Mouse (Mus musculus): ENCODE data around the gene Gm21958. TPM values are rescaled to one million over a fixed set of nuclear protein-coding genes. Genes with fewer than 3 reads are reported as not detected.
"Not testable (repeated sequence)": the region's sequence is repeated elsewhere in the genome, so short reads cannot be mapped to it uniquely, and the experiment has no call there.

Gene Gm21958
- polyA plus RNA-seq, 1 experiment from 2014 or later = 3.5 TPM

DNA sequence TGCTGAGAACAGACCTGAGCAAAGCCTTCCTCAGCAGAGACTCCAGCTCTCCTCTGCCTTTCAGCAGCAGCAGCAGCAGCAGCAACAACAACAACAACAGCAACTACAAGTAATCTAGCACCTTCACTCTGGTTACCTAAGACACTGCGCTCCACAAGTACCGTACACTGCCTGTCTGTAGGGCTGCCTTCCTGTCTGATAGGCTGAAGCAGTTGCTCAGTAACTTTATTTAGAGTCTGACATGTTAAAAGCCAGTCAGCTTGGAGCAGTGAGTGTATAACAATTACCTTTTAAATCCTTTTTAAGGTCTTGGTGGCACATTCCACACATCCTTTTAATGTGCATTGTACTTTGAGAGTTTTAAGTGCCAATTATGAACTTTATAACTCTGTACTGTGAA is 13.4 kb upstream of the Gm21958 start:
- no peak overlapping the region for H3K9ac ChIP-seq (replicated peaks; ENCODE audit: low read depth, low read length)
- no peaks in the 10 kb centered on the region for H3K27me3 ChIP-seq (ENCODE audit: control insufficient read depth, insufficient read depth, low read length)
- WGBS = 93% methylated on average over 2 of the region's 2 CpGs
- no peak for ATAC-seq (ENCODE audit: low read depth)
- H3K4me3 ChIP-seq (ENCODE audit: low read depth, low read length) = no peak overlapping the region
- H3K36me3 ChIP-seq (ENCODE audit: control insufficient read depth, insufficient read depth, low read length) = peaks cover 38% of the 10 kb centered on the region
- no peaks in the 10 kb centered on the region for H3K4me1 ChIP-seq (ENCODE audit: control insufficient read depth, insufficient read depth, low read length)
- no peak overlapping the region for H3K4me2 ChIP-seq (ENCODE audit: low read depth, low read length)
- no peak overlapping the region for H3K27ac ChIP-seq (ENCODE audit: low read depth, low read length)
- H3K9me3 ChIP-seq (ENCODE audit: control insufficient read depth, low read length) = no peaks in the 10 kb centered on the region

DNA sequence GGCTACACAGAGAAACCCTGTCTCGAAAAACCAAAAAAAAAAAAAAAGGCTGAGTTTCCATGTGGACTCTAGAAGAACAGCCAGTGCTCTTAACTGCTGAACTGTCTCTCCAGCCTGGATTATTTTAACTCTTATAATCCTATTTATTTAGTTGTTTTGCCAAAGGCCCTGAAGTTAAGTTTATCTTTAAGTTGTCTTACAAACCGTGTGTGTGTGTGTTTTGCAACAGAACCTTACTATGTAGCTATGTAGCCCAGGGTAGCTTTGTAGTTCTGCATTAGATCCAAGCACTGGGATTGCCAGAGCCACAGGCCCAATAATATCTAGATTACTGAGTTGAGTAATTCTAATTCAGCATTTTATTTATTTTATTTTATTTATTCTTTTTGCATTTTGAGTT is 11.2 kb upstream of the Gm21958 start:
- no peak overlapping the region for H3K27ac ChIP-seq (ENCODE audit: low read depth, low read length)
- H3K27me3 ChIP-seq (ENCODE audit: control insufficient read depth, insufficient read depth, low read length) = no peaks in the 10 kb centered on the region
- H3K4me1 ChIP-seq (ENCODE audit: control insufficient read depth, insufficient read depth, low read length) = no peaks in the 10 kb centered on the region
- WGBS = 85% methylated on average over 2 of the region's 2 CpGs
- H3K9me3 ChIP-seq (ENCODE audit: control insufficient read depth, low read length) = no peaks in the 10 kb centered on the region
- no peak overlapping the region for H3K4me2 ChIP-seq (ENCODE audit: low read depth, low read length)
- no peak overlapping the region for H3K4me3 ChIP-seq (ENCODE audit: low read depth, low read length)
- peaks cover 45% of the 10 kb centered on the region for H3K36me3 ChIP-seq (ENCODE audit: control insufficient read depth, insufficient read depth, low read length)
- no peak for ATAC-seq (ENCODE audit: low read depth)
- no peak overlapping the region for H3K9ac ChIP-seq (replicated peaks; ENCODE audit: low read depth, low read length)

DNA sequence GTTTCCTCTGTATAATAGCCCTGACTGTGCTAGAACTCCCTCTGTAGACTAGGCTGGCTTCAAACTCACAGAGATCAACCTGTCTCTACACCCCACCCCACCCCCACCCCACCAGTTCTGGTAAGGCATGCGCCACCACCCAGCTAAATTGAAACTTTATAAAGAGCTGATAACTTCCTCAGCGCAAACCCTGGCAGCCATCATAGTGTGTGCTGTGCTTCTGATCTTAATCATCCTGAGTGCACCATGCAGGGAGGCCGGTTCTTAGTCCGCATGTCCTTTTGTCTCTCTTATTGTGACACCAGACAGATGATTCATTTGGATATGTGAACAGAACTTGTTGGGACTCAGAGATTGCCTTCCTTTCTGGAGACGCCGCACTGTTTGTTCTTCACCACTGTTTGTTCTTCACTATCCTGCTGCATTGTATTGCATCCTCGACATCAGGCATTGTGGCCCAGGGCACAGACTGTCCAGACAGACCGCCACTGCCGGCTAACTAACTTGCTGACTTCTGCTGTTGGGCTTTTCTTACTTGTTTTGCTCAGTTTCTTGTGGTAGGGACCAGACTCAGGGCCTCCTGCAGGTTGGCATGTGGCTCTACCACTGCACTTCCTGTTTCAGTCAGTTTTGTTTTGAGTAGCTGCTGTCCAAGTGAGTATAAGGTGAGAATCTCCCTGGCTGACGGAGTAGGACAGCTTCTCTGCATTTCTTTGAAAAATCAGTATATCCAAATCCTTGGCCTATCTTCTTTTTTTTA is 9.8 kb upstream of the Gm21958 start:
- ATAC-seq (ENCODE audit: low read depth) = no peak
- Histone ChIP-seq H3K36me3 (ENCODE audit: control insufficient read depth, insufficient read depth, low read length) (peaks cover 34% of the 10 kb centered on the region), H3K9ac (replicated peaks; ENCODE audit: low read depth, low read length) (no peak overlapping the region), H3K27ac (ENCODE audit: low read depth, low read length) (no peak overlapping the region), H3K4me2 (ENCODE audit: low read depth, low read length) (no peak overlapping the region), H3K4me3 (ENCODE audit: low read depth, low read length) (no peak overlapping the region), H3K4me1 (ENCODE audit: control insufficient read depth, insufficient read depth, low read length) (no peaks in the 10 kb centered on the region), H3K9me3 (ENCODE audit: control insufficient read depth, low read length) (no peaks in the 10 kb centered on the region), H3K27me3 (ENCODE audit: control insufficient read depth, insufficient read depth, low read length) (no peaks in the 10 kb centered on the region)
- 83% methylated on average over 10 of the region's 10 CpGs for WGBS

DNA sequence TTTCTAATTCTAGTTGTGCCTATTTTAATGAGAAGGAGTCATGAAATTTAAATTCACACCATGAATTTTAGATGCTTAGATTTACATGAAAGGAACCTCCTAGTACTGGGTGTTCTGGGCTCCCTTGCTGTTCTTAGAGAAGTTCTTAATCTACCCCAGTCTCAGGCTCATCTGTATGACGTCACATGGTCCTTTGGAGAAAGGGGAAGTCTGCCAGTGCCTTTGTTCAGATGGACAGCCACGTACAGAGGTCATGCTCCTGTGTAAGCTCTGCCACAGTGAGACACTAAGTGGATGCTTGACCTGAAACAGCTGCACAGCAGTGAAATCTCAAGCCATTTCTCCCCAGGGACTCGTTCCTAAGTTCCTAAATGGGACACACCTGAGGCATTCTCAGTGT is 4.8 kb upstream of the Gm21958 start:
- Histone ChIP-seq H3K4me2 (ENCODE audit: low read depth, low read length) (no peak overlapping the region), H3K9ac (replicated peaks; ENCODE audit: low read depth, low read length) (no peak overlapping the region), H3K4me3 (ENCODE audit: low read depth, low read length) (no peak overlapping the region), H3K9me3 (ENCODE audit: control insufficient read depth, low read length) (no peaks in the 10 kb centered on the region), H3K4me1 (ENCODE audit: control insufficient read depth, insufficient read depth, low read length) (no peaks in the 10 kb centered on the region), H3K36me3 (ENCODE audit: control insufficient read depth, insufficient read depth, low read length) (peaks cover 46% of the 10 kb centered on the region), H3K27me3 (ENCODE audit: control insufficient read depth, insufficient read depth, low read length) (no peaks in the 10 kb centered on the region), H3K27ac (ENCODE audit: low read depth, low read length) (no peak overlapping the region)
- 66% methylated on average over 3 of the region's 3 CpGs for WGBS
- no peak for ATAC-seq (ENCODE audit: low read depth)

DNA sequence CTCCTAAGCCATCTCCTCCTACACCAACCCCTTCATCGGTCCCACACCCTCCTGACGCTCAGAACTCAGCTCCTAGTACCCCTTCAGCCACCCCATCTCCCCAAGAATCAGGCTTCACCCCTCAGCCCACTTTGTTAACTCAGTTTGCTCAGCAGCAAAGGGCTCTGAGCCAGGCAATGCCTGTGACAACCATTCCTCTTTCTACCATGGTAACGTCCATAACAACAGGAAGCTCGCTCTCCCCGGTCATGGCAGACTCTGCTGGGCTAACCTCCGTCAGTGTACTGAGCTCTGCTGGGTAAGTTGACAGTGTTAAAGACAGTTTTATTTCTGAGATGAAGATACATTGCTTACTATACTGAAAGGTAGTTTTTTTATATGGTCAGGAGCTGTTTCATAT is 3.2 kb upstream of the Gm21958 start:
- Histone ChIP-seq H3K27me3 (ENCODE audit: control insufficient read depth, insufficient read depth, low read length) (no peaks in the 10 kb centered on the region), H3K9me3 (ENCODE audit: control insufficient read depth, low read length) (no peaks in the 10 kb centered on the region), H3K4me3 (ENCODE audit: low read depth, low read length) (no peak overlapping the region), H3K9ac (replicated peaks; ENCODE audit: low read depth, low read length) (no peak overlapping the region), H3K4me1 (ENCODE audit: control insufficient read depth, insufficient read depth, low read length) (no peaks in the 10 kb centered on the region), H3K27ac (ENCODE audit: low read depth, low read length) (no peak overlapping the region), H3K36me3 (ENCODE audit: control insufficient read depth, insufficient read depth, low read length) (peaks cover 46% of the 10 kb centered on the region), H3K4me2 (ENCODE audit: low read depth, low read length) (no peak overlapping the region)
- ATAC-seq (ENCODE audit: low read depth) = no peak; the same call in 1 of the 2 replicates
- WGBS = 71% methylated on average over 6 of the region's 6 CpGs

DNA sequence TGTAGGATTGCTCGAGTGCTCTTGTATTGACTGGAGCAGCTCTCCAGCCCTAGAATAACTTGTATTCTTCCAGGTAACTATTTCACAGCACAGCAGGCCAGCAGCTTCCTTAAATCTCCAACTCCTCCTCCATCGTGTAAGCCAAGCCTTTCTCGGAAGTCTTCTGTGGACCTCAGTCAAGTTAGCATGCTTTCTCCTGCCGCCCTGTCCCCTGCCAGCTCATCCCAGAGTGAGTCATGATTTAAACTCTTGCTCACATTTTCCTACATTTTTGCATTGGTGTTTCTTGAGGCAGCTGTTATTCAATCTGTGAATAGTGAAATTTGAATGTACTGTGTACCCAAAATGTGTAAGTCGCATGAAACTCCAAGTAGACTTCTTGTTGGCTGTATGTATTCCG is 1.3 kb upstream of the Gm21958 start:
- Histone ChIP-seq H3K4me3 (ENCODE audit: low read depth, low read length) (no peak overlapping the region), H3K4me2 (ENCODE audit: low read depth, low read length) (no peak overlapping the region), H3K9ac (replicated peaks; ENCODE audit: low read depth, low read length) (no peak overlapping the region), H3K4me1 (ENCODE audit: control insufficient read depth, insufficient read depth, low read length) (no peaks in the 10 kb centered on the region), H3K27me3 (ENCODE audit: control insufficient read depth, insufficient read depth, low read length) (no peaks in the 10 kb centered on the region), H3K36me3 (ENCODE audit: control insufficient read depth, insufficient read depth, low read length) (peaks cover 43% of the 10 kb centered on the region), H3K9me3 (ENCODE audit: control insufficient read depth, low read length) (no peaks in the 10 kb centered on the region), H3K27ac (ENCODE audit: low read depth, low read length) (no peak overlapping the region)
- no peak for ATAC-seq (ENCODE audit: low read depth)
- 94% methylated on average over 6 of the region's 6 CpGs for WGBS

DNA sequence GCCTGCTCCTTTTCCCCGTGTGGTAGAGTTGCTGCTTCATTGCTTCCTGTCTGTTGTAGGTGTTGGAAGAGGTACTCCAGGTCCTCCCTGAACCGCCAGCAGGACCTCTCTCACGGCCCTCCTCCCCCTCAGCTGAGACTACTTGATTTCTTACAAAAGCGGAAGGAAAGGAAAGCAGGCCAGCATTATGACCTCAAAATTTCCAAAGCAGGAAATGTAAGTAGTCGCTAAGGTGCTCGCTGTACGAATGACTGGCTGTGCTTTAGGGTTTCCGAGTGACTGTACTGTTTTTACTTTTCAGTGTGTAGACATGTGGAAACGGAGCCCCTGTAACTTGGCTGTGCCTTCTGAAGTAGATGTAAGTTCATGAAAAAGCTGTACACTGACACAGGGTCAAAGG is 5.2 kb downstream of the Gm21958 start:
- Histone ChIP-seq H3K9ac (replicated peaks; ENCODE audit: low read depth, low read length) (no peak overlapping the region), H3K4me3 (ENCODE audit: low read depth, low read length) (no peak overlapping the region), H3K27me3 (ENCODE audit: control insufficient read depth, insufficient read depth, low read length) (no peaks in the 10 kb centered on the region), H3K4me1 (ENCODE audit: control insufficient read depth, insufficient read depth, low read length) (no peaks in the 10 kb centered on the region), H3K27ac (ENCODE audit: low read depth, low read length) (no peak overlapping the region), H3K4me2 (ENCODE audit: low read depth, low read length) (no peak overlapping the region), H3K9me3 (ENCODE audit: control insufficient read depth, low read length) (no peaks in the 10 kb centered on the region), H3K36me3 (ENCODE audit: control insufficient read depth, insufficient read depth, low read length) (peaks cover 44% of the 10 kb centered on the region)
- ATAC-seq (ENCODE audit: low read depth) = no peak
- WGBS = 92% methylated on average over 9 of the region's 9 CpGs

DNA sequence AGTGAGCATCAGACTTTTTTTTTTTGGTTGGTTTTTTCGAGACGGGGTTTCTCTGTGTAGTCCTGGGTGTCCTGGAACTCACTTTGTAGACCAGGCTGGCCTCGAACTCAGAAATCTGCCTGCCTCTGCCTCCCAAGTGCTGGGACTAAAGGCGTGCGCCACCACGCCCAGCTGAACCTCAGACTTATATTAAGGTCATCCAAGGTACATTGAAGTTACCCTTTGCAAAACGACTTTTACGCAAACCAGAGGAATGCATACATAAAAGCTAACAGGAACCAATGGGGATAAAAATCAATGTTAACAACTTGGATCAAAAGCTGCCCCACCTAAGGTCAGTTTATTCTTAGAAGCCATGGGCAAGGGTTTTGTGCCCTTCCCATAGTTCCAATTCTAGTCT is 10.0 kb downstream of the Gm21958 start:
- H3K27me3 ChIP-seq (ENCODE audit: control insufficient read depth, insufficient read depth, low read length); H3K27ac ChIP-seq (ENCODE audit: low read depth, low read length); H3K9me3 ChIP-seq (ENCODE audit: control insufficient read depth, low read length); ATAC-seq (ENCODE audit: low read depth); H3K4me1 ChIP-seq (ENCODE audit: control insufficient read depth, insufficient read depth, low read length); H3K9ac ChIP-seq (replicated peaks; ENCODE audit: low read depth, low read length); H3K4me3 ChIP-seq (ENCODE audit: low read depth, low read length); H3K4me2 ChIP-seq (ENCODE audit: low read depth, low read length): not testable (repeated sequence)
- peaks cover 36% of the 10 kb centered on the region for H3K36me3 ChIP-seq (ENCODE audit: control insufficient read depth, insufficient read depth, low read length)
- 98% methylated on average over 8 of the region's 8 CpGs for WGBS

DNA sequence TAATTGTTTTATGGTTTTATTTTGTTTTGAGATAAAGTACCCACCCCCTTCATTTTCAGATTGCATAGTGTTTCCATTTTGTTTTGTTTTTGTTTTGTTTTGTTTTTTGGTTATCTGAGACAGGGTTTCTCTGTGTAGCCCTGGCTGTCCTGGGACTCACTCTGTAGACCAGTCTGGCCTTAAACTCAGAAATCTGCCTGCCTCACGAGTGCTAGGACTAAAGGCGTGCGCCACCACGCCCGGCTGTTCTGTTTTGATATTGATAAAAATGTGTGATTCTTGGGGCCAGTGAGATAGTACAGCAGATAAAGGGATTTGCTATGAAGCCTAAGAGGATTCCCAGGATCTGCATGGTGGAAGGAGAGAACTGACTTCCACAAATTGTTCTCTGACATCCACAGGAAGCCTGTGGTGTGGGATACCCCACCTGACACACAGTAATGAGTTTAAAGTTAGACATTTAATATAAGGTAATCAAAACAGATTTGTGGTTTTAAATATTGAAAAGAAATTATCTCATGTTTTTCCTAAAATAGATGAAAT is 14.3 kb downstream of the Gm21958 start:
- WGBS = 88% methylated on average over 5 of the region's 5 CpGs
- peaks cover 19% of the 10 kb centered on the region for H3K36me3 ChIP-seq (ENCODE audit: control insufficient read depth, insufficient read depth, low read length)

More for the DNA sequence above, 14.3 kb downstream of the Gm21958 start:
- H3K4me1 ChIP-seq (ENCODE audit: control insufficient read depth, insufficient read depth, low read length) = no peaks in the 10 kb centered on the region
- H3K9ac ChIP-seq (replicated peaks; ENCODE audit: low read depth, low read length) = no peak overlapping the region
- no peaks in the 10 kb centered on the region for H3K9me3 ChIP-seq (ENCODE audit: control insufficient read depth, low read length)
- no peaks in the 10 kb centered on the region for H3K27me3 ChIP-seq (ENCODE audit: control insufficient read depth, insufficient read depth, low read length)
- no peak overlapping the region for H3K4me3 ChIP-seq (ENCODE audit: low read depth, low read length)
- H3K27ac ChIP-seq (ENCODE audit: low read depth, low read length) = no peak overlapping the region
- no peak for ATAC-seq (ENCODE audit: low read depth)
- no peak overlapping the region for H3K4me2 ChIP-seq (ENCODE audit: low read depth, low read length)

All from neural tube, embryonic 14.5 days (tissue).